Mouse (Mus musculus) adrenal gland, adult (tissue): ENCODE measurements around the gene Pnck.

ENCODE experiments used
- DNase-seq, 2 experiments: peaks; one replicate each; pipeline ENCODE4 v3.0.0; 2022 to 2023; ENCODE audit warnings: low spot score in 1 of 2; ENCODE audit not compliant: inconsistent age in 2 of 2

Pnck gene

DNA sequence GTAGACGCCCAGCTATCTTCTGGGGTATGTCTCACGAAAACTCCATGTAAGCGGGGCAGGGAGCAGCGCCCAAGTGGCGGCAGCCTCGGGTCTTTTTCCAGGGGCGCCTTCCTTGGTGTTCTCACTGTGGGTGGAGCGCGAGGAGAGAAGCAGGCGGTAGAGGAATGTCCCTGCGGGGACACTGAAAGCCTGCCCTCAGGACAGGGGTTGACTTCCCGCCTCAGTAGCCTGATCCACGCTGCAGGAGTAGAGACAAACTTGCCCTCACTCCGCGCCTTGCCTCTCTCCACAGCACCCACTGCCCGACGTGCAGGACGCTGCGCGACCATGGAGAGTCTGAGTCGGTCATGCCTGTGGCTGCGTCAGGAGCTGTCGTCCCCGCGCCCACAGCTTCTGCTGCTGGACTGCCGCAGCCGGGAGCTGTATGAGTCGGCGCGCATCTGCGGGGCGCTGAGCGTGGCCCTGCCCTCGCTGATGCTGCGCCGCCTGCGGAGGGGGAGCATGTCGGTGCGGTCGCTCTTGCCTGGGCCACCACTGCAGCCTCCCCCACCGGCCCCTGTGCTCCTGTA, 19.9 kb downstream of the Pnck start:
- DNase-seq, result peak in 1 of 2 experiments; percentile 51

DNA sequence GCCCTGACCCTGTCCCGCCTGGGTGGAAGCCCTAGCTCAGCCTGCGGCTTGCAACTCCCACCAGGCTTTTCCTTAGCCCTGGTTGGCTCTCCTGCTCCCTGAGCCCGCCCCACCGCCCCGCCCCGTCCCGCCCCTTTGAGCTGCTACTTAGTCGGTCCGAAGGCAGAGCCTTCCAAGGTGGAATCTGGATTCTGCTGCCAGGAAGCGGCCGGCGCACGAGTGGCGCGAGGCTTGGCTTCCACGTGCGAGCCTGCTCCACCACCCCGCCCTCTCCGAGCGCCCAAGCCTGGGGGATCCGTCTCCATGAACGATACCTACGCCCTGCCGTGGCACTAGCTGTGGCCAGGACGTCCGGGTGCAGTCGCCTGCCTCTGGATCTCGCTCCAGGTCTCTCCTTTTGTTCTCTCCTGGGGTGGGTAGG, 20.7 kb downstream of the Pnck start, which contains the start of gene Dusp9:
TSS of gene Dusp9 (plus strand) at position 165 of the 421 bp plus-strand sequence.
- peak; percentile 43 to 72 for DNase-seq

DNA sequence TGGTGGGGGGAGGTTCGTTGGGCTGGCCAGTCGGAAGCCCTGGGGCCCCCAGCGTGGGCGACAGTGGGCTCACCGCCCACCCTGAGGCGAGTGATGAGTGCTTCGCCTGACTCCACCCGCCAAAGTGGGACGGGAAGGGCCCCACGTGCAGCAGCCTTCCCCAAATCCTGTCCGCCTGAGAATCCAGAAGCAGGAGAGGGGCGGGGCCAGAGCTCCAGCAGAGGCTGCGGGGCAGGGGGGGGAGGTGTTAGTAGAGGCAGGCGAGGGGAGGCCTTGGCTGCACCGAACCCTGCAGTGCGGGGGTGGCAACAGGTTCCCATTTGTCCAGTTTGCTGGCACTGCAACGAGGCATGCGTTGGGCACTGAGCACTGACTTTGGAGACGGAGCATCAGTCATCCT, 22.5 kb downstream of the Pnck start:
- peak in 1 of 2 experiments; percentile 38 for DNase-seq

DNA sequence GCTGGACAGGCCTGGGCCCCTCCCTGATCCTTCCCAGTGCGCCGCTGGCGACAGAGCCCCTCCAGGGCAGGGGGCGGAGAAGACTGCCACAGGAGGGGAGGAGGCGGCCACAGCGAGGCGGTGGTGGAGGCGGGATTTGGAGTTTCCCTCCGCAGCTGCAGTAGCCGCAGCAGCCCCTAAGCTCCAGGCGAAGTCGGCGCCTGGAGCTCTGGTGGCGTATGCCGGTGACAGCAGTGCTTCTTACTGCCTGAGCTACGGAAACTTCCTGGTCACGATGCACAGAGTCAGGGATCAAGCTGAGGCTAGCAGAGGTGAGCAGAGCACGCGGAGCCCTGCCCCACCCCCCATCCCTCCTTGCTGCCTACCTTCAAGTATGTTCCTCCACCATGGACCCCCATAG, 24.5 kb downstream of the Pnck start:
- DNase-seq, result no peak

- no peak for DNase-seq
These were observed 32.9 kb downstream of the Pnck start for GRCm38 (mm10) chrX:73626981-73627380.

DNA sequence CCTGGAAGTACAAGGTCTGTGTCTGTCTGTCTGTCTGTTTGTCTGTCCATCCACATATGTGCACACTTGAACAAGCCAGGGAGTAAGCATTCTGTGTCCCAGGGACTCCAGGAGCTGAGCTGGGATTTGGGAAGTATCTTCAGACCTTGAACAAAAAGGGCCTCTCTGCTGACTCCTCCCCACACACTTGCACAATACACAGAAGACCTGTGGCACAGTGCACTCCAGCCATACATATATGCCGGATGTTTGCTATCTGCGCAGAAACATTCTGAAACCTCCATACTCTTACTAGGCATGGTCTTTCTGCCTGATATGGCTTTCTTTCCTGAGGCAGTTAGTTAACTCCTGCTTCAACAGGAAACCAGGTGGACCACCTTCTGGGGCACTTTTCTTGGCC, 40.0 kb downstream of the Pnck start:
- DNase-seq, result no peak

GRCm38 (mm10) chrX:73619401-73619800, 40.5 kb downstream of the Pnck start:
- DNase-seq, result no peak

DNA sequence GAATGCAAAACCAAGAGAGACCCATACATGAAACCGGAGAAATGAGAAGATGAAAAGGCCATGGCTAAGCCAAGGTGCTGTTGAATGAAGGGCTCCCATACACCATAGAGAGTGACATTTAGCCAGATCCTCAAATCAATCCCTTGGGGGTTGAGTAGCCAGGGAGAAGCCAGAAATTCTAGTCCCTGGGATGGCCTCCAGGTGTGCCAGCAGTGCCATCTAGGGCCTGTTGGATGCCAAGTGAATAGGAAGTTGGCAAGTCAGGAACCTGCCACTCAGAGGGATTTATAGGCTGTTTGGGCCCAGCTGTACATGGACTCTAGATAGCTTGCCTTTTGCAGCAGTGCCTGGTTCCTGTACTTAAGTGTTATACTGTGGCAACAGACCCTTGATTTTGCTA, 44.0 kb downstream of the Pnck start:
- no peak for DNase-seq

GRCm38 (mm10) chrX:73613665-73614064, 46.3 kb downstream of the Pnck start:
- no peak for DNase-seq
